Mouse (Mus musculus): Measurements from ENCODE around the gene Myh7.
"Not testable (repeated sequence)": the region's sequence is repeated elsewhere in the genome, so short reads cannot be mapped to it uniquely, and the experiment has no call there.

Gene Myh7

GRCm38 (mm10) chr14:54994136-54994868 lies at the start of gene Myh7:
Gene Myh7, minus strand, starts transcription at chr14:54994626.
- DNase-seq (ENCODE audit: low spot score in 2 of 2): no peak

GRCm38 (mm10) chr14:55043694-55044093 lies 49.3 kb upstream of the Myh7 start:
- not testable (repeated sequence) for DNase-seq (ENCODE audit: low spot score in 2 of 2)

GRCm38 (mm10) chr14:55032695-55033225 lies 38.3 kb upstream of the Myh7 start:
- DNase-seq (ENCODE audit: low spot score in 2 of 2): no peak

- DNase-seq (ENCODE audit: low spot score in 2 of 2): peak in 1 of 2 experiments; percentile 56
Measured at GRCm38 (mm10) chr14:55029034-55029698, 34.7 kb upstream of the Myh7 start.

GRCm38 (mm10) chr14:55028333-55028835 lies 34.0 kb upstream of the Myh7 start:
- DNase-seq (ENCODE audit: low spot score in 2 of 2): no peak

GRCm38 (mm10) chr14:55027653-55028052 lies 33.2 kb upstream of the Myh7 start:
- no peak for DNase-seq (ENCODE audit: low spot score in 2 of 2)

GRCm38 (mm10) chr14:55027251-55027650 lies 32.8 kb upstream of the Myh7 start:
- DNase-seq (ENCODE audit: low spot score in 2 of 2): no peak

- peak in 1 of 2 experiments; percentile 33 for DNase-seq (ENCODE audit: low spot score in 2 of 2)
Measured at GRCm38 (mm10) chr14:55025527-55025926, 31.1 kb upstream of the Myh7 start.

- peak in 1 of 2 experiments; percentile 27 for DNase-seq (ENCODE audit: low spot score in 2 of 2)
Measured at GRCm38 (mm10) chr14:55024236-55024635, 29.8 kb upstream of the Myh7 start.

GRCm38 (mm10) chr14:55023011-55023410 lies 28.6 kb upstream of the Myh7 start:
- no peak for DNase-seq (ENCODE audit: low spot score in 2 of 2)

GRCm38 (mm10) chr14:55020394-55020793 lies 26.0 kb upstream of the Myh7 start:
- no peak for DNase-seq (ENCODE audit: low spot score in 2 of 2)

- no peak for DNase-seq (ENCODE audit: low spot score in 2 of 2)
Measured at GRCm38 (mm10) chr14:55016876-55017275, 22.4 kb upstream of the Myh7 start.

GRCm38 (mm10) chr14:55015767-55016111 lies 21.3 kb upstream of the Myh7 start:
- no peak for DNase-seq (ENCODE audit: low spot score in 2 of 2)

- peak; percentile 95 to 99 for DNase-seq (ENCODE audit: low spot score in 2 of 2)
Measured at GRCm38 (mm10) chr14:55014991-55015766, 20.8 kb upstream of the Myh7 start, which contains the start of gene Ngdn. Gene Ngdn, plus strand, starts transcription at chr14:55015454.

GRCm38 (mm10) chr14:55014591-55014990 lies 20.2 kb upstream of the Myh7 start:
- DNase-seq (ENCODE audit: low spot score in 2 of 2): no peak

- no peak for DNase-seq (ENCODE audit: low spot score in 2 of 2)
Measured at GRCm38 (mm10) chr14:55011116-55011515, 16.7 kb upstream of the Myh7 start.

- no peak for DNase-seq (ENCODE audit: low spot score in 2 of 2)
Measured at GRCm38 (mm10) chr14:55008417-55008816, 14.0 kb upstream of the Myh7 start.

- DNase-seq (ENCODE audit: low spot score in 2 of 2): no peak
Measured at GRCm38 (mm10) chr14:55007120-55007908, 12.9 kb upstream of the Myh7 start.

- no peak for DNase-seq (ENCODE audit: low spot score in 2 of 2)
Measured at GRCm38 (mm10) chr14:55006541-55006940, 12.1 kb upstream of the Myh7 start.

- DNase-seq (ENCODE audit: low spot score in 2 of 2): no peak
Measured at GRCm38 (mm10) chr14:55005967-55006366, 11.5 kb upstream of the Myh7 start.

- no peak for DNase-seq (ENCODE audit: low spot score in 2 of 2)
Measured at GRCm38 (mm10) chr14:55005506-55005905, 11.1 kb upstream of the Myh7 start.
